Mouse (Mus musculus) MEL (cell line): ENCODE results near the gene Tnnc2.

Experiments
- CHD2 ChIP-seq: IDR thresholded peaks from 2 replicates; pipeline ENCODE4 v1.6.1; 2011; ENCODE audit warnings: low read length, improper control_type of control experiment
- CTCF ChIP-seq, 3 experiments: IDR thresholded peaks in 2 of 3; conservative IDR thresholded peaks in 1 of 3; 2 replicates each; pipeline ENCODE4 v1.5.1; 2011 to 2012; ENCODE audit warnings: low read length in 3 of 3, low read depth in 2 of 3, mild to moderate bottlenecking in 2 of 3, improper control_type of control experiment in 1 of 3, inconsistent platforms in 1 of 3, mixed read lengths in 1 of 3, moderate library complexity in 1 of 3; ENCODE audit not compliant: control insufficient read depth in 1 of 3, insufficient read depth in 1 of 3, poor library complexity in 1 of 3, severe bottlenecking in 1 of 3
- EP300 ChIP-seq, 2 experiments: IDR thresholded peaks; 2 replicates each; pipeline ENCODE4 v1.6.1; 2011; ENCODE audit warnings: improper control_type of control experiment in 2 of 2, low read length in 2 of 2, low read depth in 1 of 2, mild to moderate bottlenecking in 1 of 2
- GABPA ChIP-seq: IDR thresholded peaks from 2 replicates; pipeline ENCODE4 v1.6.1; 2012; ENCODE audit warnings: low read depth, mild to moderate bottlenecking, inconsistent platforms, low read length, improper control_type of control experiment, moderate library complexity
- GATA1 ChIP-seq: IDR thresholded peaks from 2 replicates; pipeline ENCODE4 v1.6.1; 2011; ENCODE audit warnings: low read depth, low read length, improper control_type of control experiment
- JUND ChIP-seq: IDR thresholded peaks from 2 replicates; pipeline ENCODE4 v1.6.1; 2011; ENCODE audit warnings: low read depth, mild to moderate bottlenecking, improper control_type of control experiment, low read length
- MAFK ChIP-seq: IDR thresholded peaks from 2 replicates; pipeline ENCODE4 v1.6.1; 2011; ENCODE audit warnings: low read depth, mild to moderate bottlenecking, low read length, improper control_type of control experiment, borderline replicate concordance
- MAZ ChIP-seq: IDR thresholded peaks from 2 replicates; pipeline ENCODE4 v1.6.1; 2012; ENCODE audit warnings: low read depth, mild to moderate bottlenecking, inconsistent platforms, low read length, improper control_type of control experiment
- MEF2A ChIP-seq: IDR thresholded peaks from 2 replicates; pipeline ENCODE4 v1.6.1; 2014; ENCODE audit warnings: low read depth, mild to moderate bottlenecking, inconsistent platforms, low read length, improper control_type of control experiment; ENCODE audit not compliant: poor library complexity, insufficient replicate concordance, severe bottlenecking; ENCODE audit errors: extremely low read depth
- POLR2A ChIP-seq, 2 experiments: IDR thresholded peaks; 2 replicates each; pipeline ENCODE4 v1.6.1; 2011 to 2012; ENCODE audit warnings: low read length in 2 of 2, mild to moderate bottlenecking in 2 of 2, control low read depth in 1 of 2, improper control_type of control experiment in 1 of 2, low read depth in 1 of 2, moderate library complexity in 1 of 2; ENCODE audit not compliant: control insufficient read depth in 1 of 2, insufficient read depth in 1 of 2, poor library complexity in 1 of 2
- SIN3A ChIP-seq: IDR thresholded peaks from 2 replicates; pipeline ENCODE4 v1.6.1; 2012; ENCODE audit warnings: low read length, improper control_type of control experiment, inconsistent platforms
- USF1 ChIP-seq: IDR thresholded peaks from 2 replicates; pipeline ENCODE4 v1.6.1; 2014; ENCODE audit warnings: low read depth, mild to moderate bottlenecking, inconsistent platforms, low read length, improper control_type of control experiment, moderate library complexity

DNA sequence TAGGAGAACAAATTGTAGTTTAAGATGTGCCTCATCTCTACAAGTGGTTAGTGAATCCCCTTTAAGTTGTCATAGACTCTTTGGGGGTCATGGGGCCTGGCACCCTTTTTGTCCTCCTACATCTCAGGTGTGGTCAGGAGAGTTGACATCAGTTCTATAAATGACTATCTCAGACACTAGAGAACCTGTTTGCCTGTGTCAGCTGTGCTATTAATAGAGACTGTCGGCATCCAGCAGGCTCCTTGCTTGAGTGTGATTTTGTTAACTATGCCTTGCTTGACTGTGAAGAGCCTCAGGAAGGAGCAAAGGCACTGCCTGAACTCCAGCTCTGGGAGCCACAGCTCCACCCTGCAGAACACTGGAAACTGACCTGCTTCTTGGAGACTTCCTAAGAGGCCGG lies 25.0 kb downstream of the Tnnc2 start:
- TF ChIP-seq EP300 (IDR thresholded peaks at IDR 0.05; ENCODE audit: low read depth in 1 of 2, low read length in 2 of 2) (no peak), CTCF (IDR thresholded peaks at IDR 0.05 in 2 of 3, conservative IDR thresholded peaks at IDR 0.05 in 1 of 3; ENCODE audit: control insufficient read depth in 1 of 3, insufficient read depth in 1 of 3, low read depth in 2 of 3, low read length in 3 of 3, poor library complexity in 1 of 3, severe bottlenecking in 1 of 3) (no peak), MEF2A (no peak), SIN3A (no peak), GATA1 (no peak), CHD2 (no peak), MAFK (no peak), GABPA (no peak), MAZ (no peak), JUND (no peak), USF1 (no peak), POLR2A (IDR thresholded peaks at IDR 0.05; ENCODE audit: control insufficient read depth in 1 of 2, insufficient read depth in 1 of 2, low read depth in 1 of 2, low read length in 2 of 2, poor library complexity in 1 of 2) (no peak)
